Mouse (Mus musculus) gastrocnemius, adult 8-10 months (tissue): ENCODE data around the gene Gm17428. TPM values are rescaled to one million over a fixed set of nuclear protein-coding genes. Genes with fewer than 3 reads are reported as not detected.
"Not testable (repeated sequence)": the region's sequence is repeated elsewhere in the genome, so short reads cannot be mapped to it uniquely, and the experiment has no call there.

Experiments
- DNase-seq, 2 experiments: peaks; one replicate each; pipeline ENCODE4 v3.0.0; 2022; ENCODE audit warnings: low spot score in 2 of 2
- total RNA-seq, 4 experiments: library from RNA; stranded (reverse); gene quantifications; 2 replicates each; pipeline ENCODE4 v1.2.4; 2022

The Gm17428 gene
- total RNA-seq: not detected

DNA sequence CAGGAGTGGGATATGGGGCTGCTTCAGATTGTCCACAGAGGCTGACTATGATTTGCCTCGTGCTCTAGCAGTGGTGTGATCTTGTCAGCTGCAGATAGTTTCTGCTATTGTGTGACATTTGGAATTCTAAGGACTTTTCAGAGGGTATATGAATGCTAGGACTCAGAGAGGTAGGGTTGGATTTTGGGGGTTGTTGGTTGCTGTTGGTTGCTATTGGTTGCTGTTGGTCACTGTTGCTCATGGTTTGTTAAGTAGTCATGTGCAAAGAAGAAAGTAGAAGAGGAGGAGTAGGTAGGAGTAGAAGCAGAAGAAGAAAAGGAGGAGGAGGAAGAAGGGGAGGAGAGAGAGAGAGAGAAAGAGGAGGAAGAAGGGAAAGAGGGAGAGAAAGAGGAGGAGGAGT lies at the start of gene Gm17428:
Gm17428 (plus strand) TSS at position 301 of the 400 bp plus-strand sequence.
- DNase-seq: no peak

DNA sequence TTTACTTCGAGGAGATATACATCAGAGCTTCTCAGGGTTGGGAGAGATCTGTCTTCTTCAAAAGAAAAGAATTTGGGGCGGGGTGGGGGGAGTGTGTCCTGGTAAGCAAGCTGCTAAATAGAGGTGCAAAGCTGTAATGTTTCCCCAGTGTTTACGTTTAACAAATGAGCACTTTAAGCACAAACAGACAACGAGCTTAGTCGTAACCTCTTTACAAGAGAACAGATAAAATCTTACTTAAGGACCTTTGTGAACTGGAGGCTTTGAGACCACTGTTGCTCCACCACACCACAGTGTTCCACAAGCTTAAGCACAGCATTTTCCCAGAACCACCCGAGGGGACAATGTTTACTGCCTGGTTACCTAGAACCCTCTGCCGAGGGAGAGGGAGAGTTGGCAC lies 49.4 kb upstream of the Gm17428 start:
- DNase-seq: no peak

DNA sequence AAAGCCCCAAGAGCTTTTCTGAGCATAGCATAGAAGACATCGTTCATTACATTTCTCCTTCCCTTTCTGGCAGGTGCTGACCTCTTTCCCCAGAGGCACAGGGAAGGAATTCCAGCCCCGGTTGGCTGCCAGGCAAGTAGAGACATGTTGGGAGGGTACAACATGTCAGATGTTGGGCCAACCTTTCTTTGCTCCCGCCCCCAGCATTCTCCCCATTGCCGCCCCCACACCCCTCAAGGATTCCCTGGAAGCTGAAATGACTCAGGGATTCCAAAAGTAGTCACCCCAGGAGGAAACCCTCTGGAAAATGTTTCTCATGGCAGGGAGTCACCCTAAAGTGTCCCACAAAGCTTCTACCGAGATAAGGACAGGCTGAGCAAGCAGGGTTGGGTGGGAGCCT lies 46.9 kb upstream of the Gm17428 start:
- DNase-seq: no peak

DNA sequence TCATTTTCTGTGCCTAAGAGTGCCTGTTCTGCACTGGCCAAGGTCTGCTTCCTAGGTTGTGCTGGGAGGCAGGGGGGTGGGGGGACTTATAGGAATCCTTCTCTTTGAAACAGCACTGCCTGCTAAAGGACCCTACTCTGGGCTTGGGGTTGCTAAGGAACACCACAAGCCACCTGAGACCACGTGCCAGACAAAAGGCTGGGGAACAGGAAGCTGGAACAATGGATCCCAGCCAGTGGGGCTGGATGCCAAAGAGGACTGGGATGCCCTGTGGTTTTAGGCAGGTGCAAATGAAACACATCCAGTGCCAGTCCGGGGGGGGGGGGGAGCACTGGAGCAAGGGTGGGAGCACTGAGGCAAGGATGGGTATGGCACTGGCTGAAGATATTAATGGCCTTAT lies 46.3 kb upstream of the Gm17428 start:
- no peak for DNase-seq

DNA sequence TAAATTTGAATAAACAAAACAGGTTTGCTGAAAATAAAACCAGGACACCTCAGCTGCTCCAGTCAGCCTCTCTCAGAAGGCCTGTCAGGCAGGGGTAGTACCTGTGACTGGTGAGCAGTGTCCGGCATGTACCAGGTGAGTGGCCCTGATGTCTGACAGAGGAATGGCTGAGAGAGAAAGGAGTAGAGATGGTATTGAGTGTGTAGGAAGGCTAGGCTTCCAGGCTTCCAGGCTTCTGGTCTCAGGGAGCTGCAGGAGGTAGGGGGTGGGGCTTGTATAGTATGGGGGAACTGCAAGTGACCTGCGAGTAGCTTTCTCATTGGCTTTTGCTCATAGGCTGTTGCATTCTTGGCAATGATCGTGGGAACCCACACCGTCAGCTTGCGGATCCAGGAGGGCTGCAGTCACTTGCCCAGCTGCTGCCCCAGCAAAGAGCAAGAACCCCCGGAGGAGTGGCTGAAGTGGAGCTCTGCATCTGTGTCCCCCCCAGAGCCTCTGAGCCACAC lies 44.0 kb upstream of the Gm17428 start, which contains the start of gene Il25:
Il25 (plus strand) TSS at position 51 of the 506 bp plus-strand sequence.
- DNase-seq: no peak

DNA sequence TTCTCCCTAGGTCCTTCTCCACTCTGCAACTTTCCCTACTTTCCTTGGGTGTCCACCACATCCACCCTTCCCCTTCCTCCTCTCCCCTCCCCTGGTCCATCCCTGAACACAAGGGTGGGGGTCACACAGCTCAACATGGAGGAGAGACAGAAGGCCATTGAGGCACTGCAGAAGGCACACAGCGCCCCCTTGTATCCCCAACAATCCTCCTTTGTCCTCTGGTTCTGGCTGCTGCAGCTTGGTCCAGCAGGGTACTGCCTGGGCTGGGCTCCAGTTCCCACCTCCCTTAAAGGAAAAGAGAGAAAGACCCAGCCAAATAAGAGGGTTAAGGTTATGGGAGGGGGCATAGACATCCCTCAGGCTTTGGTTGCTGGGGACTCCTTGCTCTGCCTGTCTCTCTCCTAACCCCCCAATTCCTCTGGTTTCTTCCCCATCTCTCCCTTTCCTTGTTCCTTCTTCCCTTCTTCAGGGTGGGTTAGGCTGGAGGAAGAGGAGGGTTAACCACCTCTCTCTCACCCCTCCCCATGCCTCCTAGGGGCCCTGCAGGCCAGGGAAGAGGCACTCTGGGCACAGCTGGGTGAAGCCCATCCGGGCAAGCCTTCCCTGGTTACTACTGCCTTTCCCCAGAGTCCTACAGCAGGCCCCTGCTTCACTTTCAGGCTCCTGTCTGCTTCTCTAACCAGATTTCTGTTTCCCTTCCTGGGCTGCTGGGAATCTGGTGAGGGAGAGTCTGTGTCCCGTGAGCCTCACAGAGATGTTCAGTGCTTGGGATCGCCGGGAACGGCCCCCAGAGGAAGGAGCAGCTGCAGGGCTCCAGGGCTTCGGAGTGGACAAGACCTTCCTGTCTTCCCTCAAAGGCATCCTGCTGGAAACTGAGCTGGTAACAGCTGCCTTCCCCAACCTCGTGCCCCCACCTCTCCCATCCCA lies 40.6 kb upstream of the Gm17428 start, which contains the start of gene Cmtm5:
Cmtm5 (plus strand) TSS at position 358 of the 927 bp plus-strand sequence.
- DNase-seq: no peak

DNA sequence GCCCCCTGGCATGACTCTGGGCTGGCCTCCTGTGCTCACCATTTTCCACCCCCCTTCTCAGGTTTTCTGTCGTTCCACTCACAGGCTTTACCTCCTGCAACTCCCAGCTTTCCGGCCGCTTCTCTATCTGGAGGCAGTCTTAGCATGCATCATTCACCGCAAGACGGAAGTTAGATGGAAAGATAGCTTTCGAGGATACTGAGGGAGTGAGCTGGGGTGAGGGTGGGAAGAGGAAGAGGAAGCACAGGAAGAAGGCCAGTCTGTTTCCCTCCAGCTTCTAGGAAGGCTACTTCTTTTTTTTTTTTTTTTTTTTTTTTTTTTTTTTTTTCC lies 39.9 kb upstream of the Gm17428 start:
- no peak for DNase-seq

DNA sequence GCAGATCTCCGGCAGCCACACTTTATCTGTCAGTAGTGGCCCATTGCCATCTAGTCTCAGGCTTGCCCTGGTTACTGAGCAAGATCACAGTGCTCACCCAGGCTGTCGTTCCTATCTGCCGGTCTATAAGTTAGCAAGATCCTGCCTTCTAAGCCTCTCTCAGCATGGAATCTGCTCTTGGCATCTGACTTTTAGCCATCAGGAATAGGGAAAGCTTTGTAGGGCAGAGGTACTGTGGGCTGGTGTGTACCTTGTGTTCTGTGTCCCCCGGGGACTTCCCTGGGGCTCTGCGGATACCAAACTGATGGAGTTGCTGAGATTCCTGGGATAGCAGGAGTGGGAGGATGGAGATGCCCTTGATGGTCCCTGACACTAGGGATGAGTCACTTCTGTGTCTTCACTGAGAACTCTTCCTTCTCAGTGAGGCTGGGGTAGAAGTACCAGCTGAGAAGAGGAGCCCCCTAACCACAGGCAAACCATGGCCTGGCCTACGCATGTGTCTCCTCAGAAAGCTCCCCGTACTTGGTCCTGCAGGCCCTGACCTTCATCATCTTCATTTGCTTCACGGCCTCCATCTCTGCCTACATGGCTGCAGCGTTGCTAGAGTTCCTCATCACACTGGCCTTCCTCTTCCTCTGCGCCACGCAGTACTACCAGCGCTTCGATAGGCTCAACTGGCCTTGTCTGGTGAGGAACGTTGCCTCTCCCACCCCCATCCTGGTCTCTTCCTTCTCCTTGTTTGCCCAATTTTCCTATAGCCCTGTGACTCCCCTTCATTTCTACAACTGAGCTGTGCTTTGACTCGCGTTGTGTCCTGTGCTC lies 39.2 kb upstream of the Gm17428 start:
- DNase-seq: no peak

DNA sequence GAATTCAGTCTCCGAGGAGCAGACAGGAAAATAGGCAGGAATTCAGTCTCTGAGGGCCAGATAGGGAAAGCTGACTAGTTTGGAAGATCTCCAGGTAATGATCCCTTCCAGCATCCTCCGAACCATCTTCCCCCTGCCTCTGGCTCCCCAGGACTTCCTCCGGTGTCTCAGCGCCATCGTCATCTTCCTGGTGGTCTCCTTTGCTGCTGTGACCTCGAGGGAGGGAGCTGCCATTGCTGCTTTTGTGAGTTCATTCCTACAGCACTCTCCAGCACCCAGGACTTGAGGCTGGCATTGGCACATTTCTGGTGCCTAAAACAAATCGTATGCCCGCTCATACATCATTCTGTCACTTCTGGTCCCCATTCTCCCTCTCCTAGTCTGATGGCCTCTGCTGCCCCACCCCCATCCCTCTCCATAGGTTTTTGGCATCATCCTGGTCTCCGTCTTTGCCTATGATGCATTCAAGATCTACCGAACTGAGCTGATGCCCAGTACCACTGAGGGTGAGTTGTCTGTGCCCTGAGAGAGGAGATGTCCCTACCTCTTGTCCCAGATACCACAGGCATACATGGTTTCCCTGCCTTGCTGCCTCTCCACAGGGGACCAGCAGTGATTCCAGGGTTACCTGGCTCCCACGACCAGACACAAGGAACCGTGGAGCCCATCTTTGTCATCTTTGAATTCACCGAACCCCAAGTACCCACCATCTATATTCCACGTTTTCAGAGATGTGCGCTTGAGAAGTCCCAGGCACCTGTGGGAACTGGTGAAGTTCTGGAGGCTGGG lies 38.1 kb upstream of the Gm17428 start:
- no peak for DNase-seq

DNA sequence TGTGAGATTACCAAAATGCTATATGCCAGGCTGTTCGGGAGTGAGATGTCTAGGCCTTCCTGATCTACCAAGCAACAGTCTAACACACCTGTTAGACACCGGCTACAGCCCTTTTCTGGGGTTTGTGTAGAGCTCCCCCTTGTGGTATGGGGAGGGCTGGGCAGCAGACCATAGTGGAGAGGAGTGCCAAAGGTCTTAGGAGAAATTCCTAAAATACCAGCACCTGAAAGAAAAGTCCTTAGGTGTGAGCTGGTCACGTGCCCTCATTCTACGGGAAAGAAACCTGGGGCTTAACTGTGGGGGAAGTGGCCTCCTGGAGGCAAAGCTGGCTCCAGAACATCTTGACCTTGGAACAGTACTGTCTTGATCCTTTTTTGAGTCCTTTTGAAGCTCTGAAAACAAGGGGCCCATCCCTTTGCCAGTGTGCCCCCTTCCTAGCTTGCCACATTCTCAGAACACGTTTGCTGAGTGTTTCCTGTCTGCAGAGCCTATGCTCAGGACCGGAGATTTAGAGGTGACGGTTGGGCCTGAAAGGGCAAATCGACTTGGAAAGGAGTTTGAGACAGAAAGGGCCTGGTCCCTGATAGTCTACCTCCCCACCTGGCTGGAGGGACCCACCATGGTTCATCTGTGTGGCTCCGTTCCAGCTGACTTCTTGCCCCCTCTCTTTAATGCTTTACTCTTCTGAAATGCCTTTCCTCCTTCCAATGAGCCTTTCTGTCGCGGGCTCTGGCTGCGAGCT lies 37.1 kb upstream of the Gm17428 start:
- peak; percentile 26 to 39 for DNase-seq

DNA sequence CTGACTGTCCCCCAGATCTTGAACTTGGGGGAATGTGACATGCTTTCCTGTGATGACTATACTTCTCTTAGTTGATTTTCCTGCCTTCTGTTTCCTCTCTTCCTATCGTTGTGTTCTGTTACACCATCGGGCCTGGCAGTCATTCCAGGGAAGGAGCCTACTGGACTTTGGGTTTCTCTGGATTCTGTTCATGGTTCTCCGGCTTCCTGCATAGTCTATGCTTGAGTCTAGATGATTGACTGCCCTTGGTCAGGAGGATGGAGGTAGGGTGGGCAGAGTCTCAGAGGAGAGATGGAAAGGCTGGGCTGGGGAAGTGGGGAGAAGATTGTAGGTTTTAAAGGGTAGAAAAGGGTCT lies 36.6 kb upstream of the Gm17428 start:
- no peak for DNase-seq

DNA sequence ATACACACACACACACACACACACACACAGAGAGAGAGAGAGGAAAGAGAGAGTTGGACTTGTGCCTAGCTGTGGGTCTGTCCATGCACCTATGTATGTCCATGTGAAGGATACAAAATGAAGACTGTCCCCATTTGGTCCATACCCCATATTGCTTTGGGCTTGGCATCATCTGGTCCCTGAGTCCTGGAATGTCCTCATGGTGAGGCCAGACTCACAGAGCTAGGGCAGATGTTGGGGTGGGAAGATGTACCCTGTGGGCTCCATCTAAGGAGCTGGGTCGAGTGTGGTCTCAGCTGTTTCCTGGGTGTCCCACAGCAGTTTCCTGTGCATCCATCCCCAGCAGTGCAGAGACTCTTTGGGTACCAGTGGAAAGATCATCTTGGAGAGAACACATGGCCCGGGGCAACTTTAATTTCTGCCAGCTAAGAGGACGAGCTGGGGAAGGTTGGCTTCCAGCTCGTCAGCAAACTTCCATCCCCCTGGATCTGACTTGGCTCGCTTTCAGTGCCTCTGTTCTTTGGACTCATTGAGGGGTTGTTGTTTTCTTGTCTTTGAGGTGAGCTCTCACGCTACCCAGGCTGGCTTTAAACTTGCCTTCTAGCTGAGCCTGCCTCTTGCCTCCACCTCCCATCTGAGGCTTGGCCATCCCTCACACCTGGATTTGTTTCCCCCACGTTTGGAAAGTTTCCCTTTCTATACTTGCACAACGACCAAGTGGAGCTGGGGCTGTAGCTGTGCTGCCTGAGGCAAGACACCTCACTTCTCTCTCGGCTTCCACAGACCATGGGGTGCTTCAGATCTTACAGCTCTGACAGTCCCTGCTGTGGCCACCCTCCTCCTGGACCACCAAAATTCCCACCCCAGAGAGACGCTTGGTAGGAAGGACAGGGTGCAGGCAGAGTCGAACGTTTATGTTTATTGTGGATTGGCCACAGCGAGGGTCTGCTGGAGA lies 35.4 kb upstream of the Gm17428 start:
- no peak for DNase-seq

DNA sequence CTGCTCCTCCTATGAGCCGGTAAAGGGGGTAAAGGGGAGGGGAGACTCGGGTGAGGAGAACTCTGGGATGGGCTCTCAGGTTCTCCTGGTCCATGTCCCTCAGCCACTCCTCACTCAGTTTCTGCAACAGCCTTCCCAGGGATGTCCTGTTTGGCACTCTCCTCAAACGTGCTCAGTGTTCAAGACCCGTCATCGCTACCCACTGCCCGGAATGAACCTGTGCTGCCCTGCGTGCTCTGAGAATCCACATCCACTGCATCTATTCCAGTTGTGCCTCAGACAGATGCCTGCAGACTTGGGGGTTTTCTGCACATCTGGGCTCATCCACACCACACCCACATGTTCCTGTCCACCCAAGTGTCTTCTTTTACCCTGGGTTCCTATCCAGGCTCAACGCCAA lies 34.3 kb upstream of the Gm17428 start:
- DNase-seq: no peak

DNA sequence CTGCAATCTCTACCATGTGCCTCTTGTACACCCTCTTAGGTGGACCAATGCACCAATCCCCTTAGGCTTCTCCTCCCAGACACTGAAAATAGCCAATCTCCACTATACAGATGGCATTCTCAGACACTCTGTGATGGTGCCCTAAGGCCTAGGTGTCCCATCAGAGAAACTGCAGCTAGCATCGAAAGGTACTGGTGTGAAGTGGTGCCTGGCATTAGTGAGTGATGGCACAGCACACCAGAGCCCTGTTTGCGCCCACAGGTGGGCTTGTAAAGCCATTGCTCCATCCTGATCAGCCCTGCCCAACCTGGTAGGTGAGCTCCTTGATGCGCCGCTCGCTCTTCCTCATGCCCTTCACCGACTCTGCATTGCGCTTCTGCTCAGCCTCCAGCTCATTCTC lies 32.8 kb upstream of the Gm17428 start:
- no peak for DNase-seq

DNA sequence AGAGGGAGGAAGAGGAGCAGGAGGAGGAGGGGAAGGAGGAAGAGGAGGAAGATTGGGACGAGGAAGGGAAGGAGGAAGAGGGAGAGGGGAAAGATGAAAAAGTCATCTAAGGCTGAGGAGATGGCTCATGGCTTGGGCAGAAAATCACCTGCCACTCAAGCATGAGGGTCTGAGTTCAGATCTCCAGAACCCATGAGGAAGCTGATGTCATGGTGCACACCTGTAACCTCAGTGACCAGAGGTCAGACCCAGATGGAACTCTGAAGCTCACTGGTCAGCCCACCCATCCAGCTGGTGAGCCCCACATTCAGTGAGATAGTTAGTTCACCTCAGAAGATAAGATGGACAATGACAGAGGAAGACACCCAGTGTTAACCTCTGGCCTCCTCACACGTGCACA lies 31.8 kb upstream of the Gm17428 start:
- no peak for DNase-seq

DNA sequence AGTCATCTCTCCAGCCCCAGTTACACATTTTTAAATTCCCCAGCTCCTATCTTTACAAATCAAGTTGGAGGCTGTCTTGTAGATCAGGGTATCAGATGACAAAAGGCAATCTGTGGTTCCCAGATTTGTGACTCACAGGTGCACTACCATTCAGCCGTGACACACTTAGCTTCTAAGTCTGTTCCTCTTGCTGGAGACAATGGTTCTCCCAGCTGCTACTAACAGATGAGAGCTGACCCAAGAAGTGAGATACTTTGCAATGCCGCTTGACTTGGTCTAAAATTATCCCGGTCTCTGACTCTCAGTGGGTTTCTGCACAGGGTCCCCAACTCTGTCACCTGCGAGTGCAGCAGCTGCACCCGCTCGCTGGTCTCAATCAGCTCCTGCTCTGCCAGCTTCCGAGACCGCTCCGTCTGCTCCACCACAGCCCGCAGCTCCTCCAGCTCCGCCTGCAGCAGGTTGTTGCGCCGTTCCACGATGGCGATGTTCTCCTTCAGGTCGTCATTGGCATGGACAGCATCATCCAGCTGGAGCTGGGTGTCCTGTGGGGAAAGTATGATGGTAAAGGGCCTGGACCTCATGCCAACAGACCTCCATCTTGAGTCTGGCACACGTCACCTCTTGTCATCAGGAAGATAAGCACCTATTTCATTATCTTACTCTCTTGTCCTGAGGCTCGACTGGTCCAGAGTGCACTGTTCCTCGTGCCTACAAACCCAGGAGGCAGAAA lies 30.6 kb upstream of the Gm17428 start:
- DNase-seq: no peak

DNA sequence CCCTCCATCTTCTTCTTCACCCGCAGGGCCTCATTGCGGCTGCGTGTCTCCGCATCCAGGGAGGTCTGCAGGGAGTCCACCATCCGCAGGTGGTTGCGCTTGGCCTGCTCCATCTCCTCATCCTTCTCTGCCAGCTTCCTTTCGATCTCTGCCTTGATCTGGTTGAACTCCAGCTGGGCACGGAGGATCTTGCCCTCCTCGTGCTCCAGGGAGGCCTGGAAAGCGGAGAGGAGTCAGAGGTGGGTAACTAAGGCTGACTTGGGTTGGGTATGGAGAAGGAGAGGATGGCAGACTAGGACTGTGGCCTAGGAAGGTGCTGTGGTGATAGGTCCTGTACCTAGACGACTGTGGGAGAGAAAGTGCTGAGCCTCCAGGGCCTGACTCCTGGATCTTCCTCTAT lies 29.7 kb upstream of the Gm17428 start:
- not testable (repeated sequence) for DNase-seq

DNA sequence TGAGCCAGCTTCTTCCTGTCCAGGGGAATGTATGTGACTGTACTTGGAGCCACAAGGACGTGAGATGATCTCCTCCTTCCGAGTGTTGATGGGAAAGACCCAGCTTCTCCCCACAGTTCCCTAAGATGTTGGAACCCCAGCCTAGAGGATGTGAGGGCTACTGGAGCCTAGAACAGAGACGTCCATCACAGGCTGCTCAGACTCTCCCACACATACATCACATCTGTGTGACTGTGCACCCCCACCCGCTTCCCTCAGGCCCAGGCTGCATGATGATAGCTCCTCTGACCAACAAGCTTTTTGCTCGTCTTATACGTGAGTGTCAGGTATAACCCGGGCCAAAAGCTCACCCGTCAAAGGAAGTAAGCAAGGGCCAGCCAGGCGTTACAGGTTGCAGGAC lies 28.0 kb upstream of the Gm17428 start:
- no peak for DNase-seq

DNA sequence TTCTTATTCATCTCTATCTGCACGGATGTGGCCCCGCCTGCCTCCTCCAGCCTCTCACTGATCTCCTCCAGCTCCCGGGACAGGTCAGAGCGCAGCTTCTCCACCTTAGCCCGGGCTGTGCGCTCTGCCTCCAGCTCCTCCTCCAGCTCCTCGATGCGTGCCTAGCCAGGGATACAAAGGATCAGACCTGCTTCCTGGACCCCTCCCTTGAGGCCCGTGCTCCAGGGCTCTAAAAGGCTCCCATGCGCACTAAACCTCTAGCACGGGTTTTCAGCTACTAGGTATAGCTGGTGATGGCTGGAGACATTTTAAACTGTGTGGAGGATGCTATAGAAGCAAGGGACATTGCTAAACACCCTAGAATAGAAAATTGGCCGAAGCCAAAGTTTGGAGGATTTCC lies 26.2 kb upstream of the Gm17428 start:
- no peak for DNase-seq
